Mouse (Mus musculus) E14TG2a.4 (cell line): ENCODE results near the gene Smyd3.

Source experiments
- CTCF ChIP-seq: conservative IDR thresholded peaks from 2 replicates; pipeline ENCODE4 v1.5.1; 2014; ENCODE audit warnings: low read length
- NANOG ChIP-seq: IDR thresholded peaks from 2 replicates; pipeline ENCODE4 v1.6.1; 2014; ENCODE audit warnings: borderline replicate concordance, low read length, mixed read lengths

DNA sequence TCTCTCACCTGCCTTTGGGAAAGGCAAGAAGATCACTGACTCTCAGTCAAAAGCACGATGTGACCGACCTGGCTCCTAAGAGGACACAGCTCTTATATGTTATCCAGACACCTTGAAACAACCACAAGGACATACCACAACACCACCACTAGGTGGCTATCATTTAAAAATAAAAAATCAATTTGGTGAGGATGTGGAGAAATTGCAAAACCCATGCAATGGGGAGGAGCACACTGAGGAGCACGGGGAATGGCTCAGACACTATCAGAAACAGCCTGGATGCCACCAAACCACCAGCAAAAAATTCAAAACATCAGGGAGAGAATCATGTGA is 380.7 kb downstream of the Smyd3 start:
- no peak for TF ChIP-seq NANOG
- TF ChIP-seq CTCF = peak; percentile 45
